Mouse (Mus musculus): ENCODE measurements around the gene Camsap3.

- TF ChIP-seq CTCF (IDR thresholded peaks at IDR 0.05; ENCODE audit: extremely low read depth, insufficient read length, insufficient replicate concordance, low read depth, low read length) (no peak), POLR2A (IDR thresholded peaks at IDR 0.05; ENCODE audit: low read depth, low read length) (no peak)
Measured at GRCm38 (mm10) chr8:3603439-3603838, 16.3 kb downstream of the Camsap3 start.

Measured in small intestine, adult 2 months (tissue).